Mouse (Mus musculus): ENCODE data around the gene Stmn1. TPM values are rescaled to one million over a fixed set of nuclear protein-coding genes. Genes with fewer than 3 reads are reported as not detected.

The Stmn1 gene
- polyA plus RNA-seq, 1 experiment, result 17.1 TPM

DNA sequence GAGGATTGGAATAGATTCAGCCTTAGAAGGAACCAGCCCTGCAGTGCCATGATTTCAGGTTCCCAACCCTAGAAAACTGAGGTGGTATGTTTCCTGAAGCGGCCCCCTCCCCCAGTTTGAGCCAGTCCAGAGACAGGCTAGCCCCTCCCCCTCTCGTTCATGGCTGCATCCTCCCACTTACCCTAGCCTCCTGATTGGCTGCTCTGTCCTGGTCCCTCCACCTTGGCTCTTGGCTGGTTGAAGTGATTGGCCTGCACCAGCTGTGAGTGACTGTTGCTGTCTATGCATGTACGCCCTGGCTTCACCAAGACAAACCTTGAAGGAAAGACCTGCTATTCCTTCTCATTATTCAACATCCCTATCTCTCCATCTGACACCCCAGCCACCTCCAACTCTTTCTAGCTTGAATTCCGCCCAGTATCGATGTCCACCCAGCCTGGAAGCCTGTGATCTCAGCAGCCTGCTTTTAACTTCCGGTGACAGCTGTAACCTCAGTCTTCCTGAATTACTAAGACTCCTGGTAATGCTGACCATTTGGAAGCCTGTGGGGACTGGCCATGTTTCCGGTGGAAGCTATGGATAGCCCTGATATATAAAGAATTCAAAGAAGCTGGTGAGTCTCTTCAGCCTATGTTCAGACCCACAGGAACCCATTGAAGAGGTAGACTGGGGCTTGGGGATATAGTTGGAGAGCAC is 10.8 kb upstream of the Stmn1 start:
- no peak for DNase-seq (ENCODE audit: low read depth in 1 of 2, low spot score in 2 of 2)
- H3K27me3 ChIP-seq (ENCODE audit: control insufficient read depth, insufficient read depth, low read length), result no peaks in the 10 kb centered on the region
- H3K4me3 ChIP-seq (ENCODE audit: extremely low read depth, insufficient read depth, insufficient read length), result no peak overlapping the region

GRCm38 (mm10) chr4:134458856-134459255 is 9.3 kb upstream of the Stmn1 start:
- no peak for TF ChIP-seq CTCF (IDR thresholded peaks at IDR 0.05; ENCODE audit: extremely low read depth, insufficient read depth, insufficient read length, insufficient replicate concordance)
- TF ChIP-seq POLR2A (IDR thresholded peaks at IDR 0.05; ENCODE audit: low read depth, low read length), result no peak
- peaks cover 6% of the 10 kb centered on the region; the same call in 1 of the 2 replicates for H3K4me1 ChIP-seq (ENCODE audit: control insufficient read depth, insufficient read depth, insufficient read length)

More for the DNA sequence above, 10.8 kb upstream of the Stmn1 start:
- Histone ChIP-seq H3K27ac (ENCODE audit: insufficient read depth, low read length) (no peak overlapping the region), H3K4me1 (ENCODE audit: control insufficient read depth, insufficient read depth, insufficient read length) (peaks cover 6% of the 10 kb centered on the region; the same call in 1 of the 2 replicates), H3K36me3 (ENCODE audit: control insufficient read depth, insufficient read depth, low read length) (no peaks in the 10 kb centered on the region)
- TF ChIP-seq CTCF (IDR thresholded peaks at IDR 0.05; ENCODE audit: extremely low read depth, insufficient read depth, insufficient read length, insufficient replicate concordance) (no peak), POLR2A (IDR thresholded peaks at IDR 0.05; ENCODE audit: low read depth, low read length) (no peak)
- WGBS, result 72% methylated on average over 7 of the region's 7 CpGs

DNA sequence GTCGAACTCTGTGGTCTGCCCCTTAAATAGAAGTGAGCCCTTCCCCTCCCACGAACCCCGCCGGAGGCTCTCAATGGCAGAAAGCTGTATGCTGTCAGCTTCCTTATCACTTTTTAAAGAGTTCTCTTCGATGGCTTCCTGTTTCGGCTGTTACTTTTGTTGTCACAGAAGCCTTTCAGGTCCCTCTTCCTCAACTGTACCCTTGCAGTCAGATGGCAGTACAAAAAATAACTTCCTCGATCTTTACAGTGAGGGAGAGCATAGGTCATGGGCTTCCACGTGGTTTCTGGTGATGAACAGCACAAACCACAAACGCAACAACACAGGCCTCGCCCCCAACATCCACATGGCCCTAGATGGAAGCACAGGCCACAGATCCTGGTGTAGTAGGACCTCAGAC is 7.8 kb upstream of the Stmn1 start:
- H3K27ac ChIP-seq (ENCODE audit: insufficient read depth, low read length), result peak overlapping the region; percentile 57
- 8% methylated on average over 10 of the region's 10 CpGs for WGBS

More at GRCm38 (mm10) chr4:134458856-134459255, 9.3 kb upstream of the Stmn1 start:
- Histone ChIP-seq H3K36me3 (ENCODE audit: control insufficient read depth, insufficient read depth, low read length) (no peaks in the 10 kb centered on the region), H3K27me3 (ENCODE audit: control insufficient read depth, insufficient read depth, low read length) (no peaks in the 10 kb centered on the region), H3K4me3 (ENCODE audit: extremely low read depth, insufficient read depth, insufficient read length) (no peak overlapping the region), H3K27ac (ENCODE audit: insufficient read depth, low read length) (no peak overlapping the region)
- WGBS, result 88% methylated on average over 5 of the region's 5 CpGs
- DNase-seq (ENCODE audit: low read depth in 1 of 2, low spot score in 2 of 2), result no peak

DNA sequence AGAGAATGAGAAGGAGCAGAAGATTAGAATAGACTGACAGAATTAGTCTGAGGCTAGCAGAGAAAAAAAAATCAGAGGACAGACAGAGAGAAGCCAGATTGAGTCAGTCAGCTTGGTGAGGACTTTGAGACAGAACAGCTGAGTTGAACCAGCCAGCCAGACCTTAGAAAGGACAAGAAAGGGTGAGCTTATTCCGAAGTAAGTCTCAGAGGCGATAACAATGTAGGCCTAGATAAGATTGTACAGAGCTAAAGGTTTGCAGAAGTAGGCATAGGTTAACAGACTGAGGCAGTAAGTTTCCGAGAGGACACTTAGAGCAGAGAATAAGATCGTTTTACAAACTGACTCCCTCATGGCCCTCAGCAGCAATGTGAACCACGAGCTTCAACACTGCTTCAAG is 6.9 kb upstream of the Stmn1 start:
- no peak overlapping the region for H3K4me3 ChIP-seq (ENCODE audit: extremely low read depth, insufficient read depth, insufficient read length)
- H3K36me3 ChIP-seq (ENCODE audit: control insufficient read depth, insufficient read depth, low read length), result no peaks in the 10 kb centered on the region
- H3K4me1 ChIP-seq (ENCODE audit: control insufficient read depth, insufficient read depth, insufficient read length), result peaks cover 6% of the 10 kb centered on the region; the same call in 1 of the 2 replicates
- DNase-seq (ENCODE audit: low read depth in 1 of 2, low spot score in 2 of 2), result no peak
- 78% methylated on average over 5 of the region's 5 CpGs for WGBS
- no peak for TF ChIP-seq CTCF (IDR thresholded peaks at IDR 0.05; ENCODE audit: extremely low read depth, insufficient read depth, insufficient read length, insufficient replicate concordance)
- no peak for TF ChIP-seq POLR2A (IDR thresholded peaks at IDR 0.05; ENCODE audit: low read depth, low read length)
- no peaks in the 10 kb centered on the region for H3K27me3 ChIP-seq (ENCODE audit: control insufficient read depth, insufficient read depth, low read length)
- H3K27ac ChIP-seq (ENCODE audit: insufficient read depth, low read length), result no peak overlapping the region

More for the DNA sequence above, 7.8 kb upstream of the Stmn1 start:
- DNase-seq (ENCODE audit: low read depth in 1 of 2, low spot score in 2 of 2), result peak; percentile 34 to 70
- H3K4me3 ChIP-seq (ENCODE audit: extremely low read depth, insufficient read depth, insufficient read length), result no peak overlapping the region
- H3K36me3 ChIP-seq (ENCODE audit: control insufficient read depth, insufficient read depth, low read length), result no peaks in the 10 kb centered on the region
- peaks cover 6% of the 10 kb centered on the region; the same call in 1 of the 2 replicates for H3K4me1 ChIP-seq (ENCODE audit: control insufficient read depth, insufficient read depth, insufficient read length)
- no peaks in the 10 kb centered on the region for H3K27me3 ChIP-seq (ENCODE audit: control insufficient read depth, insufficient read depth, low read length)
- TF ChIP-seq POLR2A (IDR thresholded peaks at IDR 0.05; ENCODE audit: low read depth, low read length) (no peak), CTCF (IDR thresholded peaks at IDR 0.05; ENCODE audit: extremely low read depth, insufficient read depth, insufficient read length, insufficient replicate concordance) (no peak)

DNA sequence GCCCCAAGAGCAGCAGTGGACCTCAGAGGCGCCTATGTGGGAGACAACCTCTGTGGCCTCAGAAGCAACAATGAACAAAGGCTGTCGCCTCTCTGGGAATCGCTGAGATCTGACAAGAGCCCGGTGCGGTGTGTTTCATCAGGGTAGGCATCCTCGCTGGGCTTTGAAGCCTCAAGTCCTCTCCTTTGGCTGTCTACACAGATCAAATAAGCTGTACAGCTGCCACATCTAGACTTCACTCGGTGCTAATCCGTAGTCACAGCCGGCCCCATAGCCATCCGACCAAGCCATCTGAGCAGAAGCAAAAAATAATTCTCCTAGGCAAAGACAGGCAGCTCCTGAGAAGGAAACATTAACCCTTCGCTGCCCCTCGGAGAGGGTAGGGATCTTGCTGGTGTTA is 2.3 kb upstream of the Stmn1 start:
- H3K27me3 ChIP-seq (ENCODE audit: control insufficient read depth, insufficient read depth, low read length), result no peaks in the 10 kb centered on the region
- no peak for TF ChIP-seq CTCF (IDR thresholded peaks at IDR 0.05; ENCODE audit: extremely low read depth, insufficient read depth, insufficient read length, insufficient replicate concordance)
- no peak for TF ChIP-seq POLR2A (IDR thresholded peaks at IDR 0.05; ENCODE audit: low read depth, low read length)
- H3K36me3 ChIP-seq (ENCODE audit: control insufficient read depth, insufficient read depth, low read length), result no peaks in the 10 kb centered on the region
- H3K27ac ChIP-seq (ENCODE audit: insufficient read depth, low read length), result no peak overlapping the region
- H3K4me1 ChIP-seq (ENCODE audit: control insufficient read depth, insufficient read depth, insufficient read length), result peaks cover 6% of the 10 kb centered on the region; the same call in 1 of the 2 replicates
- WGBS, result 75% methylated on average over 12 of the region's 12 CpGs
- no peak overlapping the region for H3K4me3 ChIP-seq (ENCODE audit: extremely low read depth, insufficient read depth, insufficient read length)
- DNase-seq (ENCODE audit: low read depth in 1 of 2, low spot score in 2 of 2), result no peak

DNA sequence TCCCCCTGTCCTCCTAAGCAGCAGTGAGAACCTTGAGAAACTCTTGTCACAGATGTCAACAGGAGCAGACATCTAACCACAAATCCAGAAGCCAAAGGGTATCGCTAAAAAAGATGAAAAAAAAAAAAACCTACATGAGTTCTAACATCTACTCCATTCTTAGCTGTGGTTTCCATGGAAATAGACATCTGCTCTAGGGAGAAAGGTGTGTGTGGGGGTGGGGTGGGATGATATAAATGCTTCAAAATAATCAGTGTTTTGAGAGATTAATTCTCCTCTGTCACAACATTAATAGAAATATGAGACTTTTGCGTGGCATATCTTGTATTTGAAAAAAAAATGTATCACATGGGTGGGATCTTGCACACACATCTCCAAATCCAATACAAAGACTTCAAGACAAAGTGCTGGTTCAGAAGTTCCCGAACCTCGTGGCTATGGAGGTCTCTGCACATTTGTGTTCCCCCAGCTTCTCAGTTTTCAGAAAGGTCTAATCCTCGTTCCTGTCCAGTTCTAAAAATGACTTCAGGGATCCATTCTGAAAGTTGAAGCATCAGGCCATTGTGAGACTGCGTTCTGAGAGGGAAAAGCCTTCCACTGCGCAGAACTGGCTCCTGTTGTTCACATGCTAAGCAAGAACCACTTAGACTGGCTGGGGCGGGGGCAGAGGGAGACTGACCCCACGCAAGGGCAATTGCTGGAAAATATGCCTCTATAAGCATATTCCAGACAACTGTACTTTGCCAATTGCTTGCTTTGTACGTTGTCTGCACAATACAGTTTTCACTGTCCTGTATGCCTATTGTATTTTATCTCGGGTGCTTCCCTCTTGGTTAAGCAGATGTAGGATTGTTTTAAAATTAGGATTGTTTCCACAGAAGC is 1.5 kb upstream of the Stmn1 start:
- DNase-seq (ENCODE audit: low read depth in 1 of 2, low spot score in 2 of 2), result no peak
- WGBS, result 74% methylated on average over 11 of the region's 11 CpGs
- TF ChIP-seq POLR2A (IDR thresholded peaks at IDR 0.05; ENCODE audit: low read depth, low read length) (no peak), CTCF (IDR thresholded peaks at IDR 0.05; ENCODE audit: extremely low read depth, insufficient read depth, insufficient read length, insufficient replicate concordance) (no peak)
- H3K36me3 ChIP-seq (ENCODE audit: control insufficient read depth, insufficient read depth, low read length), result no peaks in the 10 kb centered on the region
- H3K27ac ChIP-seq (ENCODE audit: insufficient read depth, low read length), result no peak overlapping the region
- H3K27me3 ChIP-seq (ENCODE audit: control insufficient read depth, insufficient read depth, low read length), result no peaks in the 10 kb centered on the region
- no peak overlapping the region for H3K4me3 ChIP-seq (ENCODE audit: extremely low read depth, insufficient read depth, insufficient read length)
- peaks cover 6% of the 10 kb centered on the region; the same call in 1 of the 2 replicates for H3K4me1 ChIP-seq (ENCODE audit: control insufficient read depth, insufficient read depth, insufficient read length)

Measured in spleen, adult 2 months (tissue).